Mouse (Mus musculus): ENCODE data around the gene H2al1i. TPM values are rescaled to one million over a fixed set of nuclear protein-coding genes. Genes with fewer than 3 reads are reported as not detected.
"Not testable (repeated sequence)": the region's sequence is repeated elsewhere in the genome, so short reads cannot be mapped to it uniquely, and the experiment has no call there.

H2al1i gene
- polyA plus RNA-seq, 1 experiment from 2014 or later = not detected

- not testable (repeated sequence) for H3K4me3 ChIP-seq (ENCODE audit: low read depth, low read length); H3K27me3 ChIP-seq (ENCODE audit: control insufficient read depth, insufficient read depth, low read length); H3K4me2 ChIP-seq; H3K4me1 ChIP-seq (ENCODE audit: control insufficient read depth, insufficient read depth, low read length); H3K27ac ChIP-seq (ENCODE audit: low read depth, low read length); ATAC-seq (replicated peaks; ENCODE audit: insufficient number of reproducible peaks, low FRiP score, low TSS enrichment); H3K9ac ChIP-seq (ENCODE audit: low read depth, low read length); H3K36me3 ChIP-seq (ENCODE audit: control insufficient read depth, insufficient read depth, low read length); H3K9me3 ChIP-seq (replicated peaks; ENCODE audit: control insufficient read depth, low read length)
- WGBS (ENCODE audit: insufficient replicate concordance) = no CpG with 5 or more reads among the region's 3 CpGs
Observed at GRCm38 (mm10) chrX:11311634-11312033, 12.8 kb upstream of the H2al1i start, which contains the start of gene H2al1e. H2al1e (plus strand) TSS chrX:11311934.

GRCm38 (mm10) chrX:11314858-11315257, 9.6 kb upstream of the H2al1i start, which contains the start of gene H2al1f:
H2al1f (plus strand) TSS chrX:11315158.
- not testable (repeated sequence) for H3K9me3 ChIP-seq (replicated peaks; ENCODE audit: control insufficient read depth, low read length); H3K36me3 ChIP-seq (ENCODE audit: control insufficient read depth, insufficient read depth, low read length); H3K4me1 ChIP-seq (ENCODE audit: control insufficient read depth, insufficient read depth, low read length); H3K27me3 ChIP-seq (ENCODE audit: control insufficient read depth, insufficient read depth, low read length); ATAC-seq (replicated peaks; ENCODE audit: insufficient number of reproducible peaks, low FRiP score, low TSS enrichment); H3K4me3 ChIP-seq (ENCODE audit: low read depth, low read length); H3K27ac ChIP-seq (ENCODE audit: low read depth, low read length); H3K4me2 ChIP-seq; H3K9ac ChIP-seq (ENCODE audit: low read depth, low read length)
- WGBS (ENCODE audit: insufficient replicate concordance) = no CpG with 5 or more reads among the region's 6 CpGs

- H3K27ac ChIP-seq (ENCODE audit: low read depth, low read length); H3K9ac ChIP-seq (ENCODE audit: low read depth, low read length); H3K9me3 ChIP-seq (replicated peaks; ENCODE audit: control insufficient read depth, low read length); H3K4me3 ChIP-seq (ENCODE audit: low read depth, low read length); H3K27me3 ChIP-seq (ENCODE audit: control insufficient read depth, insufficient read depth, low read length); H3K4me1 ChIP-seq (ENCODE audit: control insufficient read depth, insufficient read depth, low read length); ATAC-seq (replicated peaks; ENCODE audit: insufficient number of reproducible peaks, low FRiP score, low TSS enrichment); H3K36me3 ChIP-seq (ENCODE audit: control insufficient read depth, insufficient read depth, low read length); H3K4me2 ChIP-seq: not testable (repeated sequence)
- WGBS (ENCODE audit: insufficient replicate concordance) = no CpG with 5 or more reads among the region's 3 CpGs
Observed at GRCm38 (mm10) chrX:11317956-11318355, 6.5 kb upstream of the H2al1i start, which contains the start of gene H2al1g. H2al1g (plus strand) TSS chrX:11318256.

DNA sequence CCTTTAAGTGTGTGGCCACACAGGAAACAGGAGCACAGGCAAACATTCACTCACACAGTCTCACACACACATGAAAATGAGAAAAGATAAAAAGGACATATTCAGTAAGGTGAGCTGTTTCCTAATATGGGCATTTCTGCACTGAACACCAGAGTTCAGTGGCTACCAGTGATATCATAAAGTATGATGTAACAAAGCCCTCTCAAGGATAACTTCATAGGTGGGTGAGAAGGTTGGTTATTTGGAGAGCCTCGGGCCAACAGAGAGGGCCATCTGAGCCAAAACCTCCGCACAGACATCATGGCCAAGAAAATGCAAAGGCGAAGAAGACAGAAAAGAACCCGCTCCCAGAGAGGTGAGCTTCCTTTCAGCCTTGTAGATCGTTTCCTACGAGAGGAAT, 3.3 kb upstream of the H2al1i start, which contains the start of gene H2al1h:
H2al1h (plus strand) TSS at position 301 of the 400 bp plus-strand sequence.
- not testable (repeated sequence) for H3K36me3 ChIP-seq (ENCODE audit: control insufficient read depth, insufficient read depth, low read length); H3K27ac ChIP-seq (ENCODE audit: low read depth, low read length); H3K4me1 ChIP-seq (ENCODE audit: control insufficient read depth, insufficient read depth, low read length); ATAC-seq (replicated peaks; ENCODE audit: insufficient number of reproducible peaks, low FRiP score, low TSS enrichment); H3K9ac ChIP-seq (ENCODE audit: low read depth, low read length); H3K4me2 ChIP-seq; H3K9me3 ChIP-seq (replicated peaks; ENCODE audit: control insufficient read depth, low read length); H3K27me3 ChIP-seq (ENCODE audit: control insufficient read depth, insufficient read depth, low read length); H3K4me3 ChIP-seq (ENCODE audit: low read depth, low read length)
- no CpG with 5 or more reads among the region's 6 CpGs for WGBS (ENCODE audit: insufficient replicate concordance)

DNA sequence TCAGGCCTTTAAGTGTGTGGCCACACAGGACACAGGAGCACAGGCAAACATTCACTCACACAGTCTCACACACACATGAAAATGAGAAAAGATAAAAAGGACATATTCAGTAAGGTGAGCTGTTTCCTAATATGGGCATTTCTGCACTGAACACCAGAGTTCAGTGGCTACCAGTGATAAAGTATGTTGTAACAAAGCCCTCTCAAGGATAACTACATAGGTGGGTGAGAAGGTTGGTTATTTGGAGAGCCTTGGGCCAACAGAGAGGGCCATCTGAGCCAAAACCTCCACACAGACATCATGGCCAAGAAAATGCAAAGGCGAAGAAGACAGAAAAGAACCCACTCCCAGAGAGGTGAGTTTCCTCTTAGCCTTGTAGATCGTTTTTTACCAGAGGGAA, 3.1 kb downstream of the H2al1i start, which contains the start of gene H2al1j:
H2al1j (plus strand) TSS at position 301 of the 400 bp plus-strand sequence.
- 85% methylated on average over 2 of the region's 2 CpGs for WGBS (ENCODE audit: insufficient replicate concordance)
- not testable (repeated sequence) for H3K4me3 ChIP-seq (ENCODE audit: low read depth, low read length); H3K9ac ChIP-seq (ENCODE audit: low read depth, low read length); ATAC-seq (replicated peaks; ENCODE audit: insufficient number of reproducible peaks, low FRiP score, low TSS enrichment); H3K9me3 ChIP-seq (replicated peaks; ENCODE audit: control insufficient read depth, low read length); H3K27me3 ChIP-seq (ENCODE audit: control insufficient read depth, insufficient read depth, low read length); H3K4me1 ChIP-seq (ENCODE audit: control insufficient read depth, insufficient read depth, low read length); H3K27ac ChIP-seq (ENCODE audit: low read depth, low read length); H3K36me3 ChIP-seq (ENCODE audit: control insufficient read depth, insufficient read depth, low read length); H3K4me2 ChIP-seq

- Histone ChIP-seq H3K27me3 (ENCODE audit: control insufficient read depth, insufficient read depth, low read length) (no peaks in the 10 kb centered on the region), H3K27ac (ENCODE audit: low read depth, low read length) (no peak overlapping the region), H3K9me3 (replicated peaks; ENCODE audit: control insufficient read depth, low read length) (no peaks in the 10 kb centered on the region), H3K4me1 (ENCODE audit: control insufficient read depth, insufficient read depth, low read length) (no peaks in the 10 kb centered on the region), H3K4me2 (no peak overlapping the region), H3K36me3 (ENCODE audit: control insufficient read depth, insufficient read depth, low read length) (no peaks in the 10 kb centered on the region), H3K4me3 (ENCODE audit: low read depth, low read length) (no peak overlapping the region), H3K9ac (ENCODE audit: low read depth, low read length) (no peak overlapping the region)
- no peak for ATAC-seq (replicated peaks; ENCODE audit: insufficient number of reproducible peaks, low FRiP score, low TSS enrichment)
- WGBS (ENCODE audit: insufficient replicate concordance) = 69% methylated on average over 9 of the region's 9 CpGs
Observed at GRCm38 (mm10) chrX:11345762-11346161, 21.3 kb downstream of the H2al1i start.

DNA sequence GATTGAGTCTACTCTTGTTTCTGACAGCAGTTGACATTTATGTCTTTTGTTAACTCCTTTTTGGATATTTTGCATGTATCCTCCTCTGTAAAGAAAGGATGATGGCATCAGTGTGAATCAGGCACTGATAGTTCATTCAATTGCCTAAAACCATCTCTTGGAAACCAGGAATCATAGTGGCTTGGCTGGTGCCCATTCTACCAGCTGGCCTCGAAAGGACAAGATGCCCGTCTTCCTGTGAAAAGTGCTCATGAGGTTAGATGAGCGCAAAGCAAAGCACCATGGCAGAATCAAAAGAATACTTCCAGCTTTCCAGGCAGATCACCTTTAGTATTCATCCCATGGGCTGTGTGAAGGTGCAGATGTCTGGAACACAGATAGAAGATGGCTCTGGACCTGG, 22.3 kb downstream of the H2al1i start:
- Histone ChIP-seq H3K27ac (ENCODE audit: low read depth, low read length) (no peak overlapping the region), H3K36me3 (ENCODE audit: control insufficient read depth, insufficient read depth, low read length) (no peaks in the 10 kb centered on the region), H3K9ac (ENCODE audit: low read depth, low read length) (no peak overlapping the region), H3K27me3 (ENCODE audit: control insufficient read depth, insufficient read depth, low read length) (no peaks in the 10 kb centered on the region), H3K4me3 (ENCODE audit: low read depth, low read length) (no peak overlapping the region), H3K9me3 (replicated peaks; ENCODE audit: control insufficient read depth, low read length) (no peaks in the 10 kb centered on the region), H3K4me1 (ENCODE audit: control insufficient read depth, insufficient read depth, low read length) (no peaks in the 10 kb centered on the region), H3K4me2 (no peak overlapping the region)
- WGBS (ENCODE audit: insufficient replicate concordance) = 83% methylated on average over 3 of the region's 3 CpGs
- no peak for ATAC-seq (replicated peaks; ENCODE audit: insufficient number of reproducible peaks, low FRiP score, low TSS enrichment)

GRCm38 (mm10) chrX:11360823-11361222, 36.4 kb downstream of the H2al1i start:
- Histone ChIP-seq H3K27me3 (ENCODE audit: control insufficient read depth, insufficient read depth, low read length) (peaks cover 9% of the 10 kb centered on the region), H3K9ac (ENCODE audit: low read depth, low read length) (no peak overlapping the region), H3K4me3 (ENCODE audit: low read depth, low read length) (no peak overlapping the region), H3K27ac (ENCODE audit: low read depth, low read length) (no peak overlapping the region), H3K36me3 (ENCODE audit: control insufficient read depth, insufficient read depth, low read length) (no peaks in the 10 kb centered on the region), H3K4me2 (no peak overlapping the region), H3K9me3 (replicated peaks; ENCODE audit: control insufficient read depth, low read length) (no peaks in the 10 kb centered on the region), H3K4me1 (ENCODE audit: control insufficient read depth, insufficient read depth, low read length) (no peaks in the 10 kb centered on the region)
- no peak for ATAC-seq (replicated peaks; ENCODE audit: insufficient number of reproducible peaks, low FRiP score, low TSS enrichment)
- WGBS (ENCODE audit: insufficient replicate concordance) = 76% methylated on average over 6 of the region's 6 CpGs

DNA sequence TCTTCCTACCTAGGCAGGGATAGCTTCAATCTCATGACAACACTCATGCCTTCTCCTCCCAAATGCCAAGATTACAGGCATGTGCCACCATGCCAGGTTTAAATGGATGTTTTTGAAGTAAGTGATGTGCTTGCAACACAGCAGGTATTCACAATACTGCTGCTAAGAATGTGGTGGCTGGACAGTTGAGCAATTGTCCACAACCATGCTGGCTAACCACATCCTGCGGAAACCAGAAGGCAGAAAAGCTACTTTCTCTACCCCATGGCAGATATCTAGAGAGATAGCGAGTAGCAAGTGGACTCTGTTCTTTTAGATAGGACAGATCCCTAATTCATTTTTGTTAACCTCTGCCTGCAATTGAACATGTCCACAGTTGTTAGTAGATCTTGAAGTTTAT, 36.8 kb downstream of the H2al1i start:
- H3K27me3 ChIP-seq (ENCODE audit: control insufficient read depth, insufficient read depth, low read length) = peaks cover 9% of the 10 kb centered on the region
- ATAC-seq (replicated peaks; ENCODE audit: insufficient number of reproducible peaks, low FRiP score, low TSS enrichment) = no peak
- H3K9me3 ChIP-seq (replicated peaks; ENCODE audit: control insufficient read depth, low read length) = no peaks in the 10 kb centered on the region
- H3K4me3 ChIP-seq (ENCODE audit: low read depth, low read length) = no peak overlapping the region
- H3K4me2 ChIP-seq = no peak overlapping the region
- H3K27ac ChIP-seq (ENCODE audit: low read depth, low read length) = no peak overlapping the region
- H3K9ac ChIP-seq (ENCODE audit: low read depth, low read length) = no peak overlapping the region
- H3K4me1 ChIP-seq (ENCODE audit: control insufficient read depth, insufficient read depth, low read length) = no peaks in the 10 kb centered on the region
- H3K36me3 ChIP-seq (ENCODE audit: control insufficient read depth, insufficient read depth, low read length) = no peaks in the 10 kb centered on the region
- 69% methylated on average over 2 of the region's 2 CpGs for WGBS (ENCODE audit: insufficient replicate concordance)
